Mouse (Mus musculus): Measurements from ENCODE around the gene Klrb1b.

The Klrb1b gene

GRCm38 (mm10) chr6:128844131-128844530 is 18.0 kb upstream of the Klrb1b start:
- POLR2A ChIA-PET, result interaction anchor here in 1 of 4 experiments (1.3 to 1.4 kb wide), 2 partner anchors 39 to 77 kb away, joined by 3 read pairs; no protein-coding TSS in a partner anchor
- CTCF ChIA-PET, result interaction anchor here in 2 of 4 experiments (1.2 to 2.7 kb wide), 8 partner anchors 39 to 411 kb away, joined by 3 to 21 read pairs (median 9); no protein-coding TSS in a partner anchor

- ChIA-PET POLR2A (interaction anchor here in 2 of 4 experiments (0.8 to 1.9 kb wide), 9 partner anchors 15 to 109 kb away, joined by 3 to 7 read pairs (median 3); partner anchors contain the start of genes Gm44511 (in 1 of the 2) and Klrb1b (in 1 of the 2)), CTCF (interaction anchor here in 2 of 4 experiments (1.2 to 2.5 kb wide), 6 partner anchors 38 to 412 kb away, joined by 3 to 13 read pairs (median 5); no protein-coding TSS in a partner anchor)
Observed at GRCm38 (mm10) chr6:128843479-128843992, 17.4 kb upstream of the Klrb1b start.

GRCm38 (mm10) chr6:128842945-128843478 is 16.9 kb upstream of the Klrb1b start:
- ChIA-PET POLR2A (interaction anchor here in 2 of 4 experiments (0.6 to 1.9 kb wide), 13 partner anchors 9 to 690 kb away, joined by 3 to 7 read pairs (median 3); partner anchors contain the start of genes Gabarapl1 (in 1 of the 2), Gm44511 (in 1 of the 2) and Klrb1b (in 1 of the 2)), CTCF (interaction anchor here in 2 of 4 experiments (0.9 to 2.5 kb wide), 6 partner anchors 37 to 412 kb away, joined by 4 to 13 read pairs (median 5); no protein-coding TSS in a partner anchor)

GRCm38 (mm10) chr6:128842356-128842944 is 16.3 kb upstream of the Klrb1b start:
- ChIA-PET POLR2A (interaction anchor here in 2 of 4 experiments (0.6 to 1.9 kb wide), 13 partner anchors 9 to 691 kb away, joined by 3 to 7 read pairs (median 3); partner anchors contain the start of genes Gabarapl1 (in 1 of the 2), Gm44511 (in 1 of the 2) and Klrb1b (in 1 of the 2)), CTCF (interaction anchor here in 2 of 4 experiments (0.9 to 2.5 kb wide), 6 partner anchors 37 to 413 kb away, joined by 4 to 13 read pairs (median 5); no protein-coding TSS in a partner anchor)

GRCm38 (mm10) chr6:128841327-128842089 is 15.4 kb upstream of the Klrb1b start:
- CTCF ChIA-PET, result interaction anchor here in 2 of 4 experiments (1.9 to 2.5 kb wide), 2 partner anchors 38 to 75 kb away, joined by 7 to 9 read pairs; no protein-coding TSS in a partner anchor
- POLR2A ChIA-PET, result interaction anchor here in 3 of 4 experiments (0.7 to 1.6 kb wide), 4 partner anchors 10 to 692 kb away, joined by 3 to 4 read pairs (median 3); partner anchors contain the start of gene Gabarapl1 (in 1 of the 3)

- CTCF ChIA-PET, result interaction anchor here in 2 of 4 experiments (0.8 to 1.9 kb wide), 2 partner anchors 37 to 38 kb away, joined by 3 to 7 read pairs; no protein-coding TSS in a partner anchor
- POLR2A ChIA-PET, result interaction anchor here in 2 of 4 experiments (0.7 to 1.2 kb wide), 2 partner anchors 27 to 77 kb away, joined by 4 read pairs; no protein-coding TSS in a partner anchor
Observed at GRCm38 (mm10) chr6:128840669-128841068, 14.5 kb upstream of the Klrb1b start.

- ChIA-PET CTCF (interaction anchor here in 3 of 4 experiments (0.6 to 1.9 kb wide), 4 partner anchors 34 to 183 kb away, joined by 3 to 7 read pairs (median 4); no protein-coding TSS in a partner anchor), POLR2A (interaction anchor here in 2 of 4 experiments (0.6 to 1.2 kb wide), 3 partner anchors 29 to 474 kb away, joined by 3 to 4 read pairs (median 4); no protein-coding TSS in a partner anchor)
Observed at GRCm38 (mm10) chr6:128839921-128840320, 13.8 kb upstream of the Klrb1b start.

GRCm38 (mm10) chr6:128839266-128839771 is 13.2 kb upstream of the Klrb1b start:
- POLR2A ChIA-PET, result interaction anchor here in 2 of 4 experiments (0.6 to 0.7 kb wide), 3 partner anchors 30 to 474 kb away, joined by 3 to 4 read pairs (median 4); no protein-coding TSS in a partner anchor
- CTCF ChIA-PET, result interaction anchor here in 1 of 4 experiments (1.5 to 1.9 kb wide), 2 partner anchors 34 to 36 kb away, joined by 4 to 7 read pairs; no protein-coding TSS in a partner anchor

GRCm38 (mm10) chr6:128838342-128839265 is 12.5 kb upstream of the Klrb1b start:
- POLR2A ChIA-PET, result interaction anchor here in 3 of 4 experiments (0.6 to 1.2 kb wide), 8 partner anchors 10 to 696 kb away, joined by 3 to 6 read pairs (median 4); no protein-coding TSS in a partner anchor
- CTCF ChIA-PET, result interaction anchor here in 2 of 4 experiments (0.7 to 1.5 kb wide), 5 partner anchors 18 to 72 kb away, joined by 3 to 5 read pairs (median 4); no protein-coding TSS in a partner anchor

- POLR2A ChIA-PET, result interaction anchor here in 2 of 4 experiments (0.6 to 1.2 kb wide), 7 partner anchors 9 to 697 kb away, joined by 3 to 6 read pairs (median 4); no protein-coding TSS in a partner anchor
- CTCF ChIA-PET, result interaction anchor here in 3 of 4 experiments (0.5 to 1.1 kb wide), 6 partner anchors 19 to 411 kb away, joined by 3 to 5 read pairs (median 3); no protein-coding TSS in a partner anchor
Observed at GRCm38 (mm10) chr6:128837454-128838341, 11.6 kb upstream of the Klrb1b start.

GRCm38 (mm10) chr6:128836955-128837334 is 10.8 kb upstream of the Klrb1b start:
- CTCF ChIA-PET, result interaction anchor here in 1 of 4 experiments (0.7 kb wide), 1 partner anchor 31 kb away, joined by 3 read pairs; no protein-coding TSS in a partner anchor
- POLR2A ChIA-PET, result interaction anchor here in 1 of 4 experiments (1.1 kb wide), 1 partner anchor 8 kb away, joined by 5 read pairs; no protein-coding TSS in a partner anchor

GRCm38 (mm10) chr6:128836191-128836954 is 10.2 kb upstream of the Klrb1b start:
- CTCF ChIA-PET, result interaction anchor here in 2 of 4 experiments (0.6 to 0.7 kb wide), 3 partner anchors 12 to 31 kb away, joined by 3 to 8 read pairs (median 3); no protein-coding TSS in a partner anchor
- POLR2A ChIA-PET, result no interaction called here

GRCm38 (mm10) chr6:128835571-128835970 is 9.4 kb upstream of the Klrb1b start:
- ChIA-PET POLR2A (no interaction called here), CTCF (interaction anchor here in 2 of 4 experiments (0.6 kb wide), 2 partner anchors 13 to 18 kb away, joined by 3 to 8 read pairs; no protein-coding TSS in a partner anchor)

- ChIA-PET CTCF (interaction anchor here in 1 of 4 experiments (0.7 kb wide), 1 partner anchor 13 kb away, joined by 4 read pairs; no protein-coding TSS in a partner anchor), POLR2A (no interaction called here)
Observed at GRCm38 (mm10) chr6:128833046-128833445, 6.9 kb upstream of the Klrb1b start.
